Mouse (Mus musculus) kidney, postnatal 36 days (tissue): ENCODE measurements around the gene Zfp692.

Experiments
- DNase-seq, 2 experiments: peaks; one replicate each; pipeline ENCODE4 v3.0.0; 2021 to 2022; ENCODE audit warnings: mixed read lengths in 2 of 2

The Zfp692 gene

GRCm38 (mm10) chr11:58308661-58309060 is 1.8 kb downstream of the Zfp692 start:
- no peak for DNase-seq

- no peak for DNase-seq
Observed at GRCm38 (mm10) chr11:58314069-58314468, 7.2 kb downstream of the Zfp692 start.

- no peak for DNase-seq
Observed at GRCm38 (mm10) chr11:58315536-58316168, 8.8 kb downstream of the Zfp692 start.

- DNase-seq: no peak
Observed at GRCm38 (mm10) chr11:58316344-58316743, 9.5 kb downstream of the Zfp692 start.

- DNase-seq: no peak
Observed at GRCm38 (mm10) chr11:58316768-58317390, 10.0 kb downstream of the Zfp692 start.

GRCm38 (mm10) chr11:58322824-58323569 is 16.1 kb downstream of the Zfp692 start:
- peak; percentile 99 for DNase-seq

GRCm38 (mm10) chr11:58323570-58324340 is 16.9 kb downstream of the Zfp692 start:
- peak in 1 of 2 experiments; percentile 11 for DNase-seq

GRCm38 (mm10) chr11:58324614-58325229 is 17.9 kb downstream of the Zfp692 start:
- no peak for DNase-seq

- no peak for DNase-seq
Observed at GRCm38 (mm10) chr11:58326781-58327180, 19.9 kb downstream of the Zfp692 start.

- no peak for DNase-seq
Observed at GRCm38 (mm10) chr11:58329906-58330275, 23.0 kb downstream of the Zfp692 start.

GRCm38 (mm10) chr11:58330276-58331148 is 23.6 kb downstream of the Zfp692 start, which contains the start of the genes Zfp672 and Sh3bp5l:
Gene Zfp672, minus strand, starts transcription at chr11:58330339.
Gene Sh3bp5l, plus strand, starts transcription at chr11:58330724.
- peak; percentile 94 to 95 for DNase-seq

GRCm38 (mm10) chr11:58331149-58331495 is 24.3 kb downstream of the Zfp692 start:
- DNase-seq: no peak

- no peak for DNase-seq
Observed at GRCm38 (mm10) chr11:58331546-58331945, 24.7 kb downstream of the Zfp692 start.

- DNase-seq: peak; percentile 84 to 87
Observed at GRCm38 (mm10) chr11:58334746-58335145, 27.9 kb downstream of the Zfp692 start.

- DNase-seq: no peak
Observed at GRCm38 (mm10) chr11:58346745-58347144, 39.9 kb downstream of the Zfp692 start.

GRCm38 (mm10) chr11:58350628-58351027 is 43.8 kb downstream of the Zfp692 start:
- DNase-seq: peak in 1 of 2 experiments; percentile 17

GRCm38 (mm10) chr11:58351179-58351578 is 44.3 kb downstream of the Zfp692 start:
- no peak for DNase-seq

- DNase-seq: peak in 1 of 2 experiments; percentile 31
Observed at GRCm38 (mm10) chr11:58352681-58353548, 46.0 kb downstream of the Zfp692 start.

GRCm38 (mm10) chr11:58353709-58354108 is 46.8 kb downstream of the Zfp692 start:
- no peak for DNase-seq

- no peak for DNase-seq
Observed at GRCm38 (mm10) chr11:58354476-58354875, 47.6 kb downstream of the Zfp692 start.
